Mouse (Mus musculus): ENCODE results near the gene Gm11037. TPM values are rescaled to one million over a fixed set of nuclear protein-coding genes. Genes with fewer than 3 reads are reported as not detected.

Gm11037 gene
- polyA plus RNA-seq, 1 experiment from 2014 or later, result not detected

DNA sequence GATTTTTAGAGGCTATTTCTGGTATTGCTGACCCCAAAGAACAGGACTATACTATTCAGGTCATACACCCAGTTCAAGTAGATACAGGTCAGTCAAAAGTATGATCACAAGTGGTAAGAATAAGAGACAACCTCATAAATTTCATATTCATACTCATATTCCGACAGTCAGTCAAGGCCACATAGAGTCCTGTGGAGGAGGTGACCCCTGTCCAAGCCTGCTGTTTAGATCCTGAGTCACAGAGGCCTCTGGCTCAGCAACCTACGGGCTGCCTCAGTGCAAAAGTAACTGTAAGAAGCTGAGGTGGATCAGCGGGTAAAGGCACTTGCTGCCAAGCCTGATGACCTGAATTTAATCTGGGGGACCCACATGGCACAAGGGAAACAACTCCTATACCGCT, 20.7 kb downstream of the Gm11037 start:
- H3K27ac ChIP-seq (ENCODE audit: low read depth, low read length), result no peak overlapping the region
- H3K36me3 ChIP-seq (ENCODE audit: control insufficient read depth, insufficient read depth), result peaks cover 28% of the 10 kb centered on the region
- H3K9me3 ChIP-seq (ENCODE audit: control insufficient read depth), result no peaks in the 10 kb centered on the region
- no peaks in the 10 kb centered on the region for H3K27me3 ChIP-seq (replicated peaks; ENCODE audit: control insufficient read depth, insufficient read depth, low read length)
- ATAC-seq, result no peak
- no peak for TF ChIP-seq CTCF (IDR thresholded peaks at IDR 0.05; ENCODE audit: low read depth)
- 93% methylated on average over 4 of the region's 4 CpGs for WGBS
- H3K4me1 ChIP-seq (replicated peaks; ENCODE audit: control insufficient read depth, insufficient read depth, low read length), result no peaks in the 10 kb centered on the region; the same call in 1 of the 2 replicates
- no peak overlapping the region for H3K4me3 ChIP-seq (ENCODE audit: low read depth, low read length)
- no peak overlapping the region for H3K4me2 ChIP-seq (replicated peaks; ENCODE audit: low read depth)
- H3K9ac ChIP-seq (ENCODE audit: low read depth, low read length), result no peak overlapping the region

DNA sequence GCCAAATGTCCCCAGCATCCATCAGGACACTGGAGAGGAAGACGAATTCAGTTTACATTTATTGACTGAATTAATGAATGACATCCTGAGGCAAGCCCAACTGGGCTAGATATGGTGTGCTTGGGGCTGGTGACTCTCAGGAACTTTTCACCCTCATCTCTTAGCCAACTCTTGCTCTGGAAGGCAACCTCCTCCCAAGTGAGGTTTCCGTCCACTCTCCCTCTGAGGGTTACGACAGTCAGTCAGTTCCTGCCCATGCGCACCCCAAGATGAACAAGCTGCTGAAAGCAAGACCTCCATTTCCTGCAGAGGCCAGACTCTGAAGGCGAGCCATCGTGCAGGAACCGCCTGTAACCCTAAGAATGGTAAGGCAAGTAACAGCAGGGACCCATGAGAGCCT, 23.7 kb downstream of the Gm11037 start:
- no peak overlapping the region for H3K9ac ChIP-seq (ENCODE audit: low read depth, low read length)
- no peaks in the 10 kb centered on the region; the same call in 1 of the 2 replicates for H3K4me1 ChIP-seq (replicated peaks; ENCODE audit: control insufficient read depth, insufficient read depth, low read length)

DNA sequence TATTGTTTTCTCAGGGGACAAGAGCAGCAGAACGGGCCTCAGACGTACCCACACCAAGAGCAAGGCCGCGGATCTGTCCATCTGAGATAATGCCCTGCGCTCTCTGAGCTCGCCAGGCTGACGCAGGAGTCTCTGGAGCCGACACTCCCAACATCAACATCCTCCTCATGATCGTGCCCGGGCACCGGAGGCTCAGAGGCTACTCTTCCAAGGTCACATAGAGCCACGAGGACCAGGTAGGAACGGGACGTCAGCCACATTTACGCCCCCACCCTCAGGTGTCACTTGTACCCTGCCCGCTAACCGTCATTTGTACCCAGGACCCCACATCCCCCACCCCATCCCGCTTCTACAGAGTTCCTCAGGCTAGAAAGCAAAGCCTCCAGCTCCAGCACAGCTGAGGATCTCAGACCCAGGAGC, 26.2 kb downstream of the Gm11037 start:
- under 1% methylated on average over 18 of the region's 18 CpGs for WGBS
- Histone ChIP-seq H3K4me2 (replicated peaks; ENCODE audit: low read depth) (peak overlapping the region; percentile 96), H3K4me3 (ENCODE audit: low read depth, low read length) (peak overlapping the region; percentile 70)

More for the DNA sequence above, 23.7 kb downstream of the Gm11037 start:
- peaks cover 13% of the 10 kb centered on the region for H3K36me3 ChIP-seq (ENCODE audit: control insufficient read depth, insufficient read depth)
- H3K27ac ChIP-seq (ENCODE audit: low read depth, low read length), result no peak overlapping the region; the same call in 1 of the 2 replicates
- H3K27me3 ChIP-seq (replicated peaks; ENCODE audit: control insufficient read depth, insufficient read depth, low read length), result no peaks in the 10 kb centered on the region
- H3K4me3 ChIP-seq (ENCODE audit: low read depth, low read length), result no peak overlapping the region
- TF ChIP-seq CTCF (IDR thresholded peaks at IDR 0.05; ENCODE audit: low read depth), result no peak
- 90% methylated on average over 7 of the region's 7 CpGs for WGBS
- no peak for ATAC-seq
- no peak overlapping the region for H3K4me2 ChIP-seq (replicated peaks; ENCODE audit: low read depth)
- no peaks in the 10 kb centered on the region for H3K9me3 ChIP-seq (ENCODE audit: control insufficient read depth)

DNA sequence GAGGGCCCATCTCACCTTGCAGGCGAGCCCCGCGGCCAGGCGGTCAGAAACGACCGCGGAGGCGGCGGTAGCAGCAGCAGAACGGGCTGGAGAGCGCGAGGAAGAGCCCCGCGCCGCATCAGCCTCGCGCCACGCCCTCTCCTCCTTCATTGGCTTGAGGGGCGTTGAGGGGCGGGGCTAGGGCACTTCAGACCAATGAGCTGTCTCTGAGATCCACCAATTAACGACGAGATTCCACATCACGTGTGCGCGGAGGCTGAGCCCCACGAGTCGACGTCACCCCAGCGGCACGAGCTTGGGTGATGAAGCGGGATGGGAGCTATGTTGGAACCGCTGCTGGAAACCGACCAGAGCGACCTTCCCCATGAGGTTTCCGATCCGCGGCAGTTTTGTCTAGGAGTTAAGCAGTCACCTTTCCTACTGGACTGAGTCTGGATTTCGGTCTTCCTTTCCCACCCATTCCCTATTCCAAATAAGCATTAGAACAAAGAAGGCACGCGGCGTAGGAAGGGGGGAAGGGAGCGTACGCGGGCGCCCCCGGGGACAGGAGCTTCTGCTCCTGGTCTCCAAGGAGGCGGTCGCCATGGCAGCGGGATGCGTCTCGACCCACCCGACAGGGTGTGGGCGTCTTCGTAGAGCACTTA, 26.8 kb downstream of the Gm11037 start, which contains the start of gene 1700037H04Rik:
TSS of gene 1700037H04Rik (minus strand) at position 144 of the 644 bp plus-strand sequence.
- H3K4me1 ChIP-seq (replicated peaks; ENCODE audit: control insufficient read depth, insufficient read depth, low read length), result no peaks in the 10 kb centered on the region; the same call in none of the 2 replicates
- ATAC-seq, result peak; percentile 91
- H3K4me3 ChIP-seq (ENCODE audit: low read depth, low read length), result peak within 1 kb of the TSS; percentile 70
- under 1% methylated on average over 54 of the region's 54 CpGs for WGBS
- H3K9ac ChIP-seq (ENCODE audit: low read depth, low read length), result peak within 1 kb of the TSS; percentile 62
- no peak for TF ChIP-seq CTCF (IDR thresholded peaks at IDR 0.05; ENCODE audit: low read depth)
- H3K27ac ChIP-seq (ENCODE audit: low read depth, low read length), result peak within 1 kb of the TSS; percentile 86
- peak within 1 kb of the TSS; percentile 96 for H3K4me2 ChIP-seq (replicated peaks; ENCODE audit: low read depth)
- no peaks in the 10 kb centered on the region for H3K27me3 ChIP-seq (replicated peaks; ENCODE audit: control insufficient read depth, insufficient read depth, low read length)
- H3K36me3 ChIP-seq (ENCODE audit: control insufficient read depth, insufficient read depth), result no peaks in the 10 kb centered on the region
- H3K9me3 ChIP-seq (ENCODE audit: control insufficient read depth), result no peaks in the 10 kb centered on the region

More for the DNA sequence above, 26.2 kb downstream of the Gm11037 start:
- peak overlapping the region; percentile 82 for H3K27ac ChIP-seq (ENCODE audit: low read depth, low read length)
- H3K36me3 ChIP-seq (ENCODE audit: control insufficient read depth, insufficient read depth), result peaks cover 4% of the 10 kb centered on the region; the same call in 1 of the 2 replicates
- ATAC-seq, result peak; percentile 62
- H3K9me3 ChIP-seq (ENCODE audit: control insufficient read depth), result no peaks in the 10 kb centered on the region
- H3K27me3 ChIP-seq (replicated peaks; ENCODE audit: control insufficient read depth, insufficient read depth, low read length), result no peaks in the 10 kb centered on the region
- H3K4me1 ChIP-seq (replicated peaks; ENCODE audit: control insufficient read depth, insufficient read depth, low read length), result no peaks in the 10 kb centered on the region; the same call in none of the 2 replicates
- TF ChIP-seq CTCF (IDR thresholded peaks at IDR 0.05; ENCODE audit: low read depth), result no peak
- H3K9ac ChIP-seq (ENCODE audit: low read depth, low read length), result peak overlapping the region; percentile 62

DNA sequence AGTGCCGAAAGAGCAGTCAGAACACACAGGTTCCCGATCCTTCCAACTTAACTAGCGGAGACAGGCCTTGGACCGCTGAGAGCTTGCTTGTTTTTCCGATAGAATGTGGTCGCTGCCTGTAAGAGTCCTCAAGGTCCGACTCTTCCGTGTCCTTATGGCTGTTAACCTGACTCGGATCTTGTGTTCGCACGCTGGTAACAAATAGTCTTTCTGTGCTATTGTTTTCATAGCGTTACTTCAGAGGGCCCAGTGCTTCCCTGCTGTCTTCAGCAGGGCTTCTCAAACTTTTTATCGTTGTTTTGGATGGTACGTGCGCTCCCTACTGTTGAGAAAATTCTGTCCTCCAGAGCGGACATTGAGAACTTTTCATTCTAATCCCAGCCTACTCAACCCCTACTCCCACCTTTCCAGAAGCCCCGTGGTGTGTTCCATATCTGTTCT, 27.4 kb downstream of the Gm11037 start:
- WGBS, result under 1% methylated on average over 17 of the region's 17 CpGs
- H3K4me2 ChIP-seq (replicated peaks; ENCODE audit: low read depth), result peak overlapping the region; percentile 96
- no peaks in the 10 kb centered on the region for H3K27me3 ChIP-seq (replicated peaks; ENCODE audit: control insufficient read depth, insufficient read depth, low read length)
- peak; percentile 63 for TF ChIP-seq CTCF (IDR thresholded peaks at IDR 0.05; ENCODE audit: low read depth)
- peak overlapping the region; percentile 59 for H3K9ac ChIP-seq (ENCODE audit: low read depth, low read length)
- peak overlapping the region; percentile 86 for H3K27ac ChIP-seq (ENCODE audit: low read depth, low read length)
- no peaks in the 10 kb centered on the region; the same call in none of the 2 replicates for H3K4me1 ChIP-seq (replicated peaks; ENCODE audit: control insufficient read depth, insufficient read depth, low read length)
- no peaks in the 10 kb centered on the region for H3K36me3 ChIP-seq (ENCODE audit: control insufficient read depth, insufficient read depth)
- H3K9me3 ChIP-seq (ENCODE audit: control insufficient read depth), result no peaks in the 10 kb centered on the region
- no peak for ATAC-seq
- H3K4me3 ChIP-seq (ENCODE audit: low read depth, low read length), result peak overlapping the region; percentile 70

DNA sequence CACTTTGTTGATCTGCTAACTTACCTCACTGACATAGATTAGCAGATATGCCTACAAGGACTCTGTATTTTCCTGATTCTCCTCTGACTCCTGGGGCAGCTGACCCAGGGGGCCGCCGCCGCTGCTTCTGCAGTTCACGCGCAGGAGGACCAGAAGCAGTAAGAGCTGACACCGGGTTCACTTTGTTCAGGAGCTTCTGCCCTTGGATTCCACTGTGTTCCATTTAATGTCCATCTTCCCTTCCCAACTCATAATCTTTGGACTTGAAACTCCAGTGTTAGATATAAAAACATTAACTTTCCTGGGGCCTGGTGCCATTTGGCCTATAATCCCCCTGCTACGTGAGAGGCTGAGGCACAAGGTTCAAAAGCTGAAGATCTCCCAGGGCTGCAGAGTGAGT, 30.6 kb downstream of the Gm11037 start:
- H3K9ac ChIP-seq (ENCODE audit: low read depth, low read length), result peak overlapping the region; percentile 18; the same call in 1 of the 2 replicates
- no peak for TF ChIP-seq CTCF (IDR thresholded peaks at IDR 0.05; ENCODE audit: low read depth)
- peak overlapping the region; percentile 37 for H3K4me2 ChIP-seq (replicated peaks; ENCODE audit: low read depth)
- H3K4me3 ChIP-seq (ENCODE audit: low read depth, low read length), result 0 out of 2 replicates have a peak overlapping the region, but pooled peaks have one; percentile 18
- no peaks in the 10 kb centered on the region for H3K9me3 ChIP-seq (ENCODE audit: control insufficient read depth)
- H3K27me3 ChIP-seq (replicated peaks; ENCODE audit: control insufficient read depth, insufficient read depth, low read length), result no peaks in the 10 kb centered on the region
- no peaks in the 10 kb centered on the region; the same call in none of the 2 replicates for H3K4me1 ChIP-seq (replicated peaks; ENCODE audit: control insufficient read depth, insufficient read depth, low read length)
- H3K27ac ChIP-seq (ENCODE audit: low read depth, low read length), result peak overlapping the region; percentile 77
- no peaks in the 10 kb centered on the region for H3K36me3 ChIP-seq (ENCODE audit: control insufficient read depth, insufficient read depth)
- ATAC-seq, result 0 out of 2 replicates have a peak, but pooled peaks have one; percentile 13
- 54% methylated on average over 7 of the region's 7 CpGs for WGBS
